Mouse (Mus musculus): ENCODE measurements around the gene Aldh3b1. TPM values are rescaled to one million over a fixed set of nuclear protein-coding genes. Genes with fewer than 3 reads are reported as not detected.
A peak's percentile ranks its signal among the peaks of the same experiment; 100 is the strongest.

Gene Aldh3b1
- total RNA-seq, 2 experiments from 2014 or later, result 2.6 to 3.2 TPM

GRCm38 (mm10) chr19:3946715-3947114 lies 17.1 kb upstream of the Aldh3b1 start:
- intact Hi-C loops (cut with DNase I), result loop anchor here (2.0 kb wide), 2 partner anchors 34 to 66 kb away; partner anchors contain the start of gene Ndufv1
- peak; percentile 73 to 84 for DNase-seq

GRCm38 (mm10) chr19:3945872-3946564 lies 16.4 kb upstream of the Aldh3b1 start:
- intact Hi-C loops (cut with DNase I), result loop anchor here (2.0 kb wide), 2 partner anchors 35 to 67 kb away; partner anchors contain the start of gene Ndufv1
- DNase-seq, result no peak

GRCm38 (mm10) chr19:3942986-3943735 lies 13.6 kb upstream of the Aldh3b1 start:
- intact Hi-C loops (cut with DNase I), result no loop called here
- DNase-seq, result no peak

GRCm38 (mm10) chr19:3942315-3942714 lies 12.7 kb upstream of the Aldh3b1 start:
- intact Hi-C loops (cut with DNase I), result no loop called here
- no peak for DNase-seq

GRCm38 (mm10) chr19:3935896-3936850 lies 6.6 kb upstream of the Aldh3b1 start:
- DNase-seq, result peak; percentile 60 to 71
- intact Hi-C loops (cut with DNase I), result loop anchor here (5.0 kb wide), 2 partner anchors 34 to 84 kb away; partner anchors contain the start of gene Chka

- DNase-seq, result peak; percentile 66 to 75
- intact Hi-C loops (cut with DNase I), result loop anchor here (5.0 kb wide), 2 partner anchors 33 to 83 kb away; partner anchors contain the start of gene Chka
Observed at GRCm38 (mm10) chr19:3935032-3935895, 5.7 kb upstream of the Aldh3b1 start, which contains the start of gene Unc93b1. TSS of gene Unc93b1 (plus strand) at chr19:3935186.

- no peak for DNase-seq
- intact Hi-C loops (cut with DNase I), result no loop called here
Observed at GRCm38 (mm10) chr19:3931716-3932115, 2.1 kb upstream of the Aldh3b1 start.

- no peak for DNase-seq
- intact Hi-C loops (cut with DNase I), result no loop called here
Observed at GRCm38 (mm10) chr19:3930262-3931057, 852 bp upstream of the Aldh3b1 start.

- intact Hi-C loops (cut with DNase I), result no loop called here
- no peak for DNase-seq
Observed at GRCm38 (mm10) chr19:3928779-3929178, 829 bp downstream of the Aldh3b1 start.

- intact Hi-C loops (cut with DNase I), result no loop called here
- DNase-seq, result no peak
Observed at GRCm38 (mm10) chr19:3927989-3928388, 1.6 kb downstream of the Aldh3b1 start.

GRCm38 (mm10) chr19:3926685-3927084 lies 2.9 kb downstream of the Aldh3b1 start:
- intact Hi-C loops (cut with DNase I), result no loop called here
- no peak for DNase-seq

- DNase-seq, result no peak
- intact Hi-C loops (cut with DNase I), result no loop called here
Observed at GRCm38 (mm10) chr19:3926279-3926678, 3.3 kb downstream of the Aldh3b1 start.

- intact Hi-C loops (cut with DNase I), result no loop called here
- no peak for DNase-seq
Observed at GRCm38 (mm10) chr19:3925859-3926258, 3.7 kb downstream of the Aldh3b1 start.

GRCm38 (mm10) chr19:3924868-3925267 lies 4.7 kb downstream of the Aldh3b1 start:
- no peak for DNase-seq
- intact Hi-C loops (cut with DNase I), result no loop called here

GRCm38 (mm10) chr19:3924190-3924589 lies 5.4 kb downstream of the Aldh3b1 start:
- intact Hi-C loops (cut with DNase I), result no loop called here
- no peak for DNase-seq

- intact Hi-C loops (cut with DNase I), result no loop called here
- DNase-seq, result peak; percentile 59 to 63
Observed at GRCm38 (mm10) chr19:3923586-3923985, 6.0 kb downstream of the Aldh3b1 start.

GRCm38 (mm10) chr19:3922661-3923371 lies 6.8 kb downstream of the Aldh3b1 start:
- no peak for DNase-seq
- intact Hi-C loops (cut with DNase I), result no loop called here

GRCm38 (mm10) chr19:3919928-3920327 lies 9.7 kb downstream of the Aldh3b1 start:
- no peak for DNase-seq
- intact Hi-C loops (cut with DNase I), result no loop called here
